Mouse (Mus musculus) heart, embryonic 14.5 days (tissue): ENCODE data around the gene Gpx4. TPM values are rescaled to one million over a fixed set of nuclear protein-coding genes. Genes with fewer than 3 reads are reported as not detected.

Experiments used
- ATAC-seq: fragments of 200-750 bp; cut with Nextera tagmentation; 2 replicates; pipeline ENCODE4 v1.8.0; 2017; ENCODE audit warnings: low read depth, moderate TSS enrichment; ENCODE audit not compliant: insufficient number of reproducible peaks, insufficient read depth, low FRiP score
- H3K27ac ChIP-seq, 2 experiments: fragments of 200-500 bp in 1 of 2; fragments of 300-500 bp in 1 of 2; sonication (generic) in 1 of 2; replicated peaks in 1 of 2; 2 replicates each; pipeline ENCODE4 v1.5.1; 2012 to 2014; ENCODE audit warnings: low read depth in 2 of 2, low read length in 2 of 2, control low read depth in 1 of 2, mild to moderate bottlenecking in 1 of 2, mixed read lengths in 1 of 2; ENCODE audit not compliant: control insufficient read depth in 1 of 2, insufficient read depth in 1 of 2
- H3K27me3 ChIP-seq: fragments of 300-500 bp; sonication (generic); 2 replicates; pipeline ENCODE4 v1.6.1; 2014; ENCODE audit warnings: mild to moderate bottlenecking, low read length, control low read depth; ENCODE audit not compliant: control insufficient read depth, insufficient read depth
- H3K36me3 ChIP-seq: fragments of 300-500 bp; sonication (generic); 2 replicates; pipeline ENCODE4 v1.6.1; 2014; ENCODE audit warnings: mild to moderate bottlenecking, control low read depth, low read length, mixed read lengths; ENCODE audit not compliant: control insufficient read depth, insufficient read depth
- H3K4me1 ChIP-seq, 2 experiments: fragments of 200-500 bp in 1 of 2; fragments of 300-500 bp in 1 of 2; sonication (generic) in 1 of 2; 2 replicates each; pipeline ENCODE4 v1.6.1; 2012 to 2014; ENCODE audit warnings: low read length in 2 of 2, control low read depth in 1 of 2, mixed read lengths in 1 of 2; ENCODE audit not compliant: control insufficient read depth in 2 of 2, insufficient read depth in 2 of 2
- H3K4me2 ChIP-seq: fragments of 300-500 bp; sonication (generic); 2 replicates; pipeline ENCODE4 v1.6.1; 2014; ENCODE audit warnings: mild to moderate bottlenecking, low read length
- H3K4me3 ChIP-seq, 2 experiments: fragments of 200-500 bp in 1 of 2; fragments of 300-500 bp in 1 of 2; sonication (generic) in 1 of 2; 2 replicates each; pipeline ENCODE4 v1.5.1; 2012 to 2014; ENCODE audit warnings: low read length in 2 of 2, mild to moderate bottlenecking in 2 of 2, control low read depth in 1 of 2, low read depth in 1 of 2, moderate library complexity in 1 of 2; ENCODE audit not compliant: control insufficient read depth in 1 of 2, insufficient read depth in 1 of 2
- H3K9ac ChIP-seq: fragments of 300-500 bp; sonication (generic); 2 replicates; pipeline ENCODE4 v1.6.1; 2014; ENCODE audit warnings: mild to moderate bottlenecking, low read length
- H3K9me3 ChIP-seq: fragments of 300-500 bp; sonication (generic); 2 replicates; pipeline ENCODE4 v1.6.1; 2016; ENCODE audit warnings: low read length, control low read depth; ENCODE audit not compliant: control insufficient read depth
- WGBS: fragments of 180-500 bp; shearing (Covaris S2); extraction: QIAGEN DNeasy Blood & Tissue Kit; methylation state at CpG from one replicate; pipeline ENCODE4 v1.1.7; 2014; 5-methylcytosine and 5-hydroxymethylcytosine counted together
- polyA plus RNA-seq: library from polyadenylated mRNA; unstranded; fragments of >200 nt; fragmentation: Nextera tagmentation; extraction: Ambion mirVana; gene quantifications from 2 replicates; pipeline ENCODE4 v1.2.1, GENCODE M21; 2014

The Gpx4 gene
- polyA plus RNA-seq, 1 experiment from 2014 or later, result 757 TPM

- ATAC-seq, result peak; percentile 46; the same call in 1 of the 2 replicates
- Histone ChIP-seq H3K4me1 (peaks cover 17 to 27% of the 10 kb centered on the region in 2 experiments), H3K4me2 (peak overlapping the region; percentile 40), H3K27me3 (no peaks in the 10 kb centered on the region), H3K4me3 (no peak overlapping the region), H3K9ac (peak overlapping the region; percentile 66), H3K36me3 (peaks cover 49% of the 10 kb centered on the region), H3K9me3 (no peaks in the 10 kb centered on the region), H3K27ac (peak overlapping the region; percentile 71 to 85)
- WGBS, result 36% methylated on average over 9 of the region's 9 CpGs
Measured at GRCm38 (mm10) chr10:80084817-80085487, 38.0 kb downstream of the Gpx4 start.

- Histone ChIP-seq H3K4me1 (peaks cover 17 to 27% of the 10 kb centered on the region in 2 experiments), H3K27ac (peak overlapping the region in 1 of 2 experiments; percentile 20; a peak in 1 of 4 replicates), H3K36me3 (peaks cover 36% of the 10 kb centered on the region), H3K27me3 (no peaks in the 10 kb centered on the region), H3K9me3 (no peaks in the 10 kb centered on the region), H3K4me2 (no peak overlapping the region), H3K4me3 (no peak overlapping the region), H3K9ac (peak overlapping the region; percentile 42; the same call in 1 of the 2 replicates)
- ATAC-seq, result no peak
- 58% methylated on average over 3 of the region's 3 CpGs for WGBS
Measured at GRCm38 (mm10) chr10:80086847-80087246, 39.9 kb downstream of the Gpx4 start.

DNA sequence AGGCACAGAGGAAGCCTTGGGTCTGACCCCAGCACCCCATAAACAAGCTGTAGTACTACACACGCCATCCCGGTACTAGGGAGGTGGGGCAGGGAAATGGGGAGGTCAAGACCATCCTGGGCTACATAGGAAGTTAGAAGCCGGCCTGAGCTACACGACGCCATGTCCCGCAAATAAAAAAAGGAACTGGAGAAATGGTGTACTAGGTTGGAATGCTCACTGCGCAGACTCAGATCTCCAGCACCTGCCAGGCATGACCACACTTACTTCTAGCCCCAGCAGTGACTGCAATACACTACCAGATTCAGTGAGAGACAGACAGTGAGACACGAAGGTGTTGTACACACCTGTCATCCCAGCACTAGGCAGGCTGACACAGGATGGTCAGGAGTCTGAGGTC lies 40.5 kb downstream of the Gpx4 start:
- Histone ChIP-seq H3K9ac (no peak overlapping the region), H3K27ac (no peak overlapping the region)

GRCm38 (mm10) chr10:80089146-80089545 lies 42.2 kb downstream of the Gpx4 start:
- no peaks in the 10 kb centered on the region for H3K27me3 ChIP-seq
- 44% methylated on average over 4 of the region's 4 CpGs for WGBS
- no peak overlapping the region for H3K27ac ChIP-seq
- H3K36me3 ChIP-seq, result peaks cover 13% of the 10 kb centered on the region
- no peak overlapping the region for H3K4me2 ChIP-seq
- H3K9me3 ChIP-seq, result no peaks in the 10 kb centered on the region
- H3K4me3 ChIP-seq, result no peak overlapping the region
- no peak overlapping the region for H3K9ac ChIP-seq
- ATAC-seq, result no peak
- peaks cover 19 to 38% of the 10 kb centered on the region in 2 experiments for H3K4me1 ChIP-seq

More for the DNA sequence above, 40.5 kb downstream of the Gpx4 start:
- Histone ChIP-seq H3K27me3 (no peaks in the 10 kb centered on the region), H3K36me3 (peaks cover 30% of the 10 kb centered on the region), H3K4me2 (no peak overlapping the region), H3K4me1 (peaks cover 17 to 28% of the 10 kb centered on the region in 2 experiments), H3K4me3 (no peak overlapping the region), H3K9me3 (no peaks in the 10 kb centered on the region)
- ATAC-seq, result no peak
- 86% methylated on average over 8 of the region's 8 CpGs for WGBS

DNA sequence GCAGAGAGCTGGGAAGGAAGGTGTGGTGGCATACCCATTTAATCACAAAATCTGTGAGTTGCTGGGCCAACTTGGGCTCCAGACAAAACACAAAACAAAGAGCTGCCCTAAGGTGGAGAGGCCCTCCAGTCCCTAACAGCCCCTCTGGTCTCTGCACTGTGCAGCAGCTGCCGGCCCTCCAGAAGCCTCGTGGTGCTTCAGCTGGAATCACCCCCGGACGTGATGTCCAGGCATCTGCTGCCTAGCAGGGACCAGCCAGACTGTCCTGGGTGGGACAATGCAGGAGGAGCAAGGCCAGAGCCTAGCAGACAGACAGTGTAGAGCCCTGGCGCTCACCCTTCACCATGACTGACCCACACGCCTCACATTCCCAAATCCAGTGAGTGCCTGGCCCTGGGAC lies 44.6 kb downstream of the Gpx4 start:
- Histone ChIP-seq H3K4me2 (no peak overlapping the region), H3K9ac (no peak overlapping the region), H3K4me3 (no peak overlapping the region), H3K9me3 (no peaks in the 10 kb centered on the region), H3K4me1 (peaks cover 19 to 44% of the 10 kb centered on the region in 2 experiments), H3K27me3 (no peaks in the 10 kb centered on the region), H3K27ac (no peak overlapping the region), H3K36me3 (0 out of 2 replicates have a peak, but pooled peaks cover 6% of the 10 kb centered on the region)
- 87% methylated on average over 6 of the region's 6 CpGs for WGBS
- no peak for ATAC-seq

DNA sequence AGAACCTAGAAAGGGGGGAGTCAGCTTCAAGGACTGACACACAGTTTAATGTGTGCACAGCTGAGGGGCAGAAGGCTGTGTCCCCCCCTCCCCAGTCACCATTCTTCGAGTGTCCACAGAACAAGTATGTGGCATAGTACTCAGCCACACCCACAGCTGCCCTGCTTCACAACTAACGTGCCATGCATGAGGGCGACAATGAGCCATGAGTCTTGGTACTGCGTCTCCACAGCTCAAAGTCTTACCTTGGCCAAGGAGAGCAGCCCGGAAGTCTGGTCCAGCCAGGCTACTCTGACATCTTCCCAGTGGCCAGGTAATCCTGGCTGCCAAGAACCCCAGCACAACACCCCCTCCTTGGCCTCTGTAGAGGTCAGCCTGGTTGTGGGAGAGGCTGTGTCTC lies 45.7 kb downstream of the Gpx4 start:
- WGBS, result 77% methylated on average over 5 of the region's 5 CpGs
- Histone ChIP-seq H3K4me1 (peaks cover 23 to 46% of the 10 kb centered on the region in 2 experiments), H3K4me3 (no peak overlapping the region), H3K36me3 (0 out of 2 replicates have a peak, but pooled peaks cover 6% of the 10 kb centered on the region), H3K9me3 (no peaks in the 10 kb centered on the region), H3K9ac (no peak overlapping the region), H3K27ac (no peak overlapping the region), H3K4me2 (no peak overlapping the region), H3K27me3 (no peaks in the 10 kb centered on the region)
- ATAC-seq, result no peak

DNA sequence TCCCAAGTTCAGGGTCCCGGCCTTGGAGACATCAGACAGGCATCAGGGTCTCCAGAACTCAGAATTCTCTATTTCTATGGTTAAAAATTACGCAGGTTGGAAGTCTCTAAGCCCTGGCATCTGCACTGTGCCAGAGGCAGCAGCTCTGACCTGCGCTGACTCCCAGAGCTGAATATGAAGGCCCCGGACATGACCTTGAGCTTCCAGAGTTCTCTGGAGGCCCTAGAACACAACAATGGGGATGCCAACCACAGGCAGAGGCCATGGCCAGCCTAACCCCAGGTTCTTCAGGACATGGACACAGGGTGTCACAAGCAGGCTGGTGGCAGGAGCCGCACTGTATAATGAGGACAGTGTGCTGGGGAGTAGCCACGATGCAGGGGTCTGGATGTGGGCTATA lies 47.1 kb downstream of the Gpx4 start:
- no peaks in the 10 kb centered on the region for H3K9me3 ChIP-seq
- 0 out of 2 replicates have a peak, but pooled peaks cover 6% of the 10 kb centered on the region for H3K36me3 ChIP-seq
- H3K4me2 ChIP-seq, result no peak overlapping the region
- H3K4me1 ChIP-seq, result peaks cover 25 to 51% of the 10 kb centered on the region in 2 experiments
- H3K9ac ChIP-seq, result no peak overlapping the region
- H3K27me3 ChIP-seq, result no peaks in the 10 kb centered on the region
- no peak for ATAC-seq
- H3K4me3 ChIP-seq, result no peak overlapping the region
- no peak overlapping the region for H3K27ac ChIP-seq
- 80% methylated on average over 6 of the region's 6 CpGs for WGBS
